Mouse (Mus musculus): ENCODE data around the gene Atp1b3.
"Not testable (repeated sequence)": the region's sequence is repeated elsewhere in the genome, so short reads cannot be mapped to it uniquely, and the experiment has no call there.

Gene Atp1b3

GRCm38 (mm10) chr9:96364141-96364838 lies at the start of gene Atp1b3:
TSS of gene Atp1b3 (minus strand) at chr9:96364442.
- H3K27me3 ChIP-seq (ENCODE audit: insufficient read depth, low read length), result no peaks in the 10 kb centered on the region
- peaks cover 29% of the 10 kb centered on the region for H3K36me3 ChIP-seq (ENCODE audit: insufficient read depth, low read length)
- H3K4me3 ChIP-seq (replicated peaks; ENCODE audit: low read length), result peak within 1 kb of the TSS; percentile 91
- TF ChIP-seq CTCF (conservative IDR thresholded peaks at IDR 0.05; ENCODE audit: low read length) (no peak), POU5F1 (IDR thresholded peaks at IDR 0.05; ENCODE audit: borderline replicate concordance, low read length) (no peak), NANOG (IDR thresholded peaks at IDR 0.05; ENCODE audit: borderline replicate concordance, low read length) (no peak)
- peaks cover 5% of the 10 kb centered on the region; the same call in 1 of the 2 replicates for H3K9me3 ChIP-seq (ENCODE audit: low read length)
- peaks cover 38% of the 10 kb centered on the region for H3K4me1 ChIP-seq (replicated peaks; ENCODE audit: low read depth, low read length)

- peaks cover 28% of the 10 kb centered on the region for H3K4me1 ChIP-seq (replicated peaks; ENCODE audit: low read depth, low read length)
- TF ChIP-seq CTCF (conservative IDR thresholded peaks at IDR 0.05; ENCODE audit: low read length), result no peak
- no peak for TF ChIP-seq POU5F1 (IDR thresholded peaks at IDR 0.05; ENCODE audit: borderline replicate concordance, low read length)
- no peak for TF ChIP-seq NANOG (IDR thresholded peaks at IDR 0.05; ENCODE audit: borderline replicate concordance, low read length)
- H3K4me3 ChIP-seq (replicated peaks; ENCODE audit: low read length), result no peak overlapping the region
Measured at GRCm38 (mm10) chr9:96412821-96413405, 48.7 kb upstream of the Atp1b3 start.

DNA sequence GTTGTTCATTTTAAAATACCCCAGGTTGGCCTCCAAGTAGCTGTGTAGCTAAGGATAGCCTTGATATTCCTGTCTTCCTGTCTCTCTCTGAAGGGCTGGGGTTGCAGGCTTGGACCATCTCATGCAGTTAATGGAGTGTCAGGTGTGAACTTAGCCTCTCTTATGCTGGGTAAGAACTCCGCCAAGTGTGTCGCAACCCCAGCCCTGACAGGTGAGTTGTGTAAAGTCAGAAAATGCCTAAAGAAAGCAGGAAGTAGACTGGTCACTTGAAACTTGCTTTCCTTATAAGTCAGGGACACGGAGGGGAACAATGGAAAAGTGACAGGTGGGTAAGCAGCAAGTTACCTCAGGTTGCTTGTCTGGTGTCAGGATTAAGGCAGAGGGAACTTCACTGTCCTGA lies 40.1 kb upstream of the Atp1b3 start:
- Histone ChIP-seq H3K27me3 (ENCODE audit: insufficient read depth, low read length) (no peaks in the 10 kb centered on the region), H3K9me3 (ENCODE audit: low read length) (no peaks in the 10 kb centered on the region), H3K36me3 (ENCODE audit: insufficient read depth, low read length) (no peaks in the 10 kb centered on the region), H3K4me1 (replicated peaks; ENCODE audit: low read depth, low read length) (peaks cover 12% of the 10 kb centered on the region), H3K4me3 (replicated peaks; ENCODE audit: low read length) (no peak overlapping the region)
- TF ChIP-seq NANOG (IDR thresholded peaks at IDR 0.05; ENCODE audit: borderline replicate concordance, low read length) (no peak), POU5F1 (IDR thresholded peaks at IDR 0.05; ENCODE audit: borderline replicate concordance, low read length) (no peak), CTCF (conservative IDR thresholded peaks at IDR 0.05; ENCODE audit: low read length) (no peak)

More at GRCm38 (mm10) chr9:96412821-96413405, 48.7 kb upstream of the Atp1b3 start:
- no peaks in the 10 kb centered on the region for H3K27me3 ChIP-seq (ENCODE audit: insufficient read depth, low read length)
- peaks cover 17% of the 10 kb centered on the region for H3K9me3 ChIP-seq (ENCODE audit: low read length)
- no peaks in the 10 kb centered on the region for H3K36me3 ChIP-seq (ENCODE audit: insufficient read depth, low read length)

GRCm38 (mm10) chr9:96399916-96400315 lies 35.7 kb upstream of the Atp1b3 start:
- H3K9me3 ChIP-seq (ENCODE audit: low read length); H3K36me3 ChIP-seq (ENCODE audit: insufficient read depth, low read length); H3K4me3 ChIP-seq (replicated peaks; ENCODE audit: low read length); H3K27me3 ChIP-seq (ENCODE audit: insufficient read depth, low read length): not testable (repeated sequence)
- peaks cover 45% of the 10 kb centered on the region for H3K4me1 ChIP-seq (replicated peaks; ENCODE audit: low read depth, low read length)

DNA sequence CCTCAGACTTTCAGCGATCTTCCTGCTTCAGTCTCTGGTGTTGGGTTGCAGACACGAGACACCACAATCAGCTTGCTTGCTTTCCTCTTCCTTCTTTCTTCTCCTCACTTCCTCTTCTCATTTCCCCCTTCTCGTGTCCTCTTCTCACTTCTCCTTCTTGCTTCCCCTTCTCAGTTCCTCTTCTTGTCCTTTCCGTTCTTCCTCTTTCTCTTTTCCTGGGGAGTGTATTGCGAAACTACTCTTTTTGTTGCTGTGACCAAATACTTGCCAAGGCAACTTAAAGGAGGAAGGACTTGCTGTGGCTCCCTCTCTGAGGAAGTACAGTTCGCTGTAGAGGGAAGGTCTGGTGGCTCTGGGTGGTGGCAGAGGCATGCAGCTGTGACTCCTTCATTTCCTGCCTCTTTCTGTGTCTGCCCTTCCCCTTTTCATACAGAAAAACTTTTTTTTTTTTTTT lies 35.2 kb upstream of the Atp1b3 start:
- no peak for TF ChIP-seq NANOG (IDR thresholded peaks at IDR 0.05; ENCODE audit: borderline replicate concordance, low read length)
- no peak for TF ChIP-seq CTCF (conservative IDR thresholded peaks at IDR 0.05; ENCODE audit: low read length)
- TF ChIP-seq POU5F1 (IDR thresholded peaks at IDR 0.05; ENCODE audit: borderline replicate concordance, low read length), result no peak
- peak overlapping the region; percentile 68; the same call in 1 of the 2 replicates for H3K4me3 ChIP-seq (replicated peaks; ENCODE audit: low read length)
- H3K36me3 ChIP-seq (ENCODE audit: insufficient read depth, low read length), result no peaks in the 10 kb centered on the region
- no peaks in the 10 kb centered on the region for H3K9me3 ChIP-seq (ENCODE audit: low read length)
- peaks cover 49% of the 10 kb centered on the region for H3K4me1 ChIP-seq (replicated peaks; ENCODE audit: low read depth, low read length)
- no peaks in the 10 kb centered on the region for H3K27me3 ChIP-seq (ENCODE audit: insufficient read depth, low read length)

GRCm38 (mm10) chr9:96398614-96399013 lies 34.4 kb upstream of the Atp1b3 start:
- TF ChIP-seq POU5F1 (IDR thresholded peaks at IDR 0.05; ENCODE audit: borderline replicate concordance, low read length) (no peak), NANOG (IDR thresholded peaks at IDR 0.05; ENCODE audit: borderline replicate concordance, low read length) (no peak), CTCF (conservative IDR thresholded peaks at IDR 0.05; ENCODE audit: low read length) (no peak)
- H3K4me1 ChIP-seq (replicated peaks; ENCODE audit: low read depth, low read length), result peaks cover 54% of the 10 kb centered on the region
- H3K27me3 ChIP-seq (ENCODE audit: insufficient read depth, low read length), result no peaks in the 10 kb centered on the region
- no peaks in the 10 kb centered on the region for H3K9me3 ChIP-seq (ENCODE audit: low read length)
- H3K4me3 ChIP-seq (replicated peaks; ENCODE audit: low read length), result peak overlapping the region; percentile 68
- no peaks in the 10 kb centered on the region for H3K36me3 ChIP-seq (ENCODE audit: insufficient read depth, low read length)

GRCm38 (mm10) chr9:96398165-96398564 lies 33.9 kb upstream of the Atp1b3 start:
- Histone ChIP-seq H3K4me1 (replicated peaks; ENCODE audit: low read depth, low read length) (peaks cover 54% of the 10 kb centered on the region), H3K36me3 (ENCODE audit: insufficient read depth, low read length) (no peaks in the 10 kb centered on the region), H3K27me3 (ENCODE audit: insufficient read depth, low read length) (no peaks in the 10 kb centered on the region), H3K4me3 (replicated peaks; ENCODE audit: low read length) (peak overlapping the region; percentile 68), H3K9me3 (ENCODE audit: low read length) (no peaks in the 10 kb centered on the region)
- no peak for TF ChIP-seq NANOG (IDR thresholded peaks at IDR 0.05; ENCODE audit: borderline replicate concordance, low read length)
- TF ChIP-seq POU5F1 (IDR thresholded peaks at IDR 0.05; ENCODE audit: borderline replicate concordance, low read length), result no peak
- TF ChIP-seq CTCF (conservative IDR thresholded peaks at IDR 0.05; ENCODE audit: low read length), result no peak

GRCm38 (mm10) chr9:96394910-96395690 lies 30.9 kb upstream of the Atp1b3 start:
- H3K4me3 ChIP-seq (replicated peaks; ENCODE audit: low read length), result no peak overlapping the region
- no peaks in the 10 kb centered on the region for H3K36me3 ChIP-seq (ENCODE audit: insufficient read depth, low read length)
- peaks cover 54% of the 10 kb centered on the region for H3K4me1 ChIP-seq (replicated peaks; ENCODE audit: low read depth, low read length)
- H3K27me3 ChIP-seq (ENCODE audit: insufficient read depth, low read length), result no peaks in the 10 kb centered on the region
- H3K9me3 ChIP-seq (ENCODE audit: low read length), result no peaks in the 10 kb centered on the region
- no peak for TF ChIP-seq NANOG (IDR thresholded peaks at IDR 0.05; ENCODE audit: borderline replicate concordance, low read length)
- TF ChIP-seq POU5F1 (IDR thresholded peaks at IDR 0.05; ENCODE audit: borderline replicate concordance, low read length), result no peak
- TF ChIP-seq CTCF (conservative IDR thresholded peaks at IDR 0.05; ENCODE audit: low read length), result no peak

Measured in E14TG2a.4 (cell line).